Mouse (Mus musculus): ENCODE results near the gene Aunip. TPM values are rescaled to one million over a fixed set of nuclear protein-coding genes. Genes with fewer than 3 reads are reported as not detected.

The Aunip gene
- 0.49 and 0.51 TPM in 2 replicates for polyA plus RNA-seq (2012; rRNA removed)

DNA sequence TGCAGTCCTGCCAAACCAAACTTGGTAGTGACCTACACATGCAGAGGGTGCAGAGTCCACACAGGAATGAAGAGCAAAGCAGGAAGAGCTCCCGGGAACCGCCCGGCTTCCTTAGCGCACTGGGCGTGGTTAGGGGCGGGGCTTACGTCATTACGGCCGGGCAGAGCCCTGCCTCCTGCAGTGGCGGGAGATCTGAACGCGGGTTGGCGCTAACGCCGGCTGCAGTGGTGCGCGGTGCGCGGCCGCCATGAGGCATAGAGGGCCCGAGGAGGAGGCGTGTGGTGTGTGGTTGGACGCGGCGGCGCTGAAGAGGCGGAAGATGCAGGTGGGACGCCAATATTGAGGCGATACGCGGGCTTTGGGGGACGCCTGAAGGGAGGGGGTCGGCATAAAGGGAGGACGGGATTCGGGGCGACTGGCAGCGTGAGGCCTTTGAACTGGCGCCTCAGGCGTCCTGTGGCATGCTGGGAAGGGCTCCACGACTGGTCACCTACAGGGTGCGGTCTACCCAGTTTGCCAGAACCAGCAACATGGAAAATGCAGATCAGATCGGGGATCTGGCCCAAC lies at the start of gene Aunip:
TSS of gene Aunip (plus strand) at position 155 of the 567 bp plus-strand sequence.

DNA sequence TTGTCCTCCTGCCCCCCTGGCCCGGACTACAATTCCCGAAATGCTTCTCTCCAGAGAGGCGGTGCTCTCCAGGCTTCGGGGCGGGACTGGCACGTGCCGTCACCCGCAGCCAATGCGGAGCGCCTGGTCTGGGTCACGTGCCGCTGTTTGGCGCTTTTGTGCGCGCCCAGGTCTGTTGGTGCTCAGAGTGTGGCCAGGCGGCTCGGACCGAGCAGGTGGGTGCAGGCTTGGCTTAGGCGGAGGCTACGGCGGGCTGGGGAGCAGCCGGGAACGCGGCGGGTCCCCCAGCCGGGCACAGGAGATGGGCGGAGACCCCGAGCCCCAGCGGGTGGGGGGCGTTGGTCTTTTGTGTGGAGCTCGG lies 42.6 kb upstream of the Aunip start, which contains the start of gene Stmn1:
TSS of gene Stmn1 (plus strand) at position 106 of the 361 bp plus-strand sequence.

DNA sequence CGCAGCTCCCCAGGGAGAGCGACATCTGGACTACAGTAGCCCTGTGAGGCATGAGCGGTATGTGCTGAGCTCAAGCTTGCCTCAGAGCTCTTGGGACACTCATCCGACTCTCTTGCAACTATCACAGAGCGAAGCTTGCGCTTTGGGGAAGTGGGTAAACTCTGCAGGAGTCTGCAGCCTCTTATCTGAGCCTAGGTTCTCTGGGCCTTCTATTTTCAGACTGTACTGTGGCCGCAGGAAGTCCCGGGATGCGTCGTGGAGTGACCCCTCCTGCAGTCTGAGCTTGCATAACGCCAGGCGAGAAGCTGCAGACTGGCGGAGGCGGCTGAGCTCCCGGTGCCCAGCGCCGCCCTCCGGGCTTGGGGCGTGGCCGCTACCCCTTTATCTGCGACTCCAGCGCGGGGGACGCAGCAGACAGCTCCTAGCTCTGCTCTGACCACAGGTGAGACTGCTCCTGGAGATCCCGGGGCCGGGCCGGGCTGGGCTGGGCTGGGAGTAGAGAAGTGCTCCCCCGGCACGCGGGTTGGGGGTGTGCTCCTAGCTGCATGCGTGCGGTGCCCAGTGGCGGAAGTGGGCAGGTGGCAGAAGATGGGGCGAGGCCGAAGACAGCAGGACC lies 14.1 kb upstream of the Aunip start, which contains the start of gene Paqr7:
TSS of gene Paqr7 (plus strand) at position 103 of the 616 bp plus-strand sequence.

DNA sequence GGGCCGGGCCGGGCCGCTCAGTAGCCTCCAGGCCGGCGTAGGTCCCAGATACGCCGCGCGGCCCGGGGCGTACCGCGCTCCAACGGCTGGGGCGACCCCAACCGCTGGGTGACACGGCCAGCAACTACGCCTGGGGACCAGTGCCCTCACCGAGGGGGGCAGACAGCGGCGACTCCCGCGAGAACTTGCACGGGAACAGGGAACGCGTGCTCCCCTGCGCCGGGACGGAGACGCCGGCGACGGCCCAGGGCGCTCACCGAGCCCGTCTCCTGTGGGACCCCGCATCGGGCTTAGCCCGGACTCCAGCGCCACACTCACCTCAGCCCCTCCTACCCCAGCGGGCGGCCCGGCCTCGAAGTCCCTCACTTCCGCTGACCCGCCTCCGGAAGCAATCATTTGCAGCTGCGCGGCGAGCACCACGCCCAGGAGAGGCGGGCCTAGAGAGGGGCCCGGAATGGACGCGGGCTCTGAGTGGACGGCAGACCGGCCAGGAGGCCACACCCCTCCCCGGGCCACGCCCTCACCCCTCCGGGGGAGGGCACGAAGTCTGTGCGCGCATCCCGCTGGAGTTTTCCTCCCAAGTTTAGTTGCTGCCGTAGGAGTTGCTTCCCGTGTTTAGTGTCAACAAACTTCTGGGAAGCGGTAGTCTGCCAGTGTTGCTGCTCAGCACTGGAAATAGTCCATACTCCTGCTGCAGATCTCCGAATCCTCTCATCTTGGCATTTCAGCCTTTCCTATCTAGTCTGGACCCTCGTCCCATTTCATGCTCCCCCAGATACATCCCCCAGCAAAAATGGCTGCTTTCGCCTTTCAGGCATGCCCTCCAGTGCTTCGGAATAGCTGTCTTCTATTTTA lies 24.4 kb downstream of the Aunip start, which contains the start of gene Mtfr1l:
TSS of gene Mtfr1l (minus strand) at position 456 of the 855 bp plus-strand sequence.

DNA sequence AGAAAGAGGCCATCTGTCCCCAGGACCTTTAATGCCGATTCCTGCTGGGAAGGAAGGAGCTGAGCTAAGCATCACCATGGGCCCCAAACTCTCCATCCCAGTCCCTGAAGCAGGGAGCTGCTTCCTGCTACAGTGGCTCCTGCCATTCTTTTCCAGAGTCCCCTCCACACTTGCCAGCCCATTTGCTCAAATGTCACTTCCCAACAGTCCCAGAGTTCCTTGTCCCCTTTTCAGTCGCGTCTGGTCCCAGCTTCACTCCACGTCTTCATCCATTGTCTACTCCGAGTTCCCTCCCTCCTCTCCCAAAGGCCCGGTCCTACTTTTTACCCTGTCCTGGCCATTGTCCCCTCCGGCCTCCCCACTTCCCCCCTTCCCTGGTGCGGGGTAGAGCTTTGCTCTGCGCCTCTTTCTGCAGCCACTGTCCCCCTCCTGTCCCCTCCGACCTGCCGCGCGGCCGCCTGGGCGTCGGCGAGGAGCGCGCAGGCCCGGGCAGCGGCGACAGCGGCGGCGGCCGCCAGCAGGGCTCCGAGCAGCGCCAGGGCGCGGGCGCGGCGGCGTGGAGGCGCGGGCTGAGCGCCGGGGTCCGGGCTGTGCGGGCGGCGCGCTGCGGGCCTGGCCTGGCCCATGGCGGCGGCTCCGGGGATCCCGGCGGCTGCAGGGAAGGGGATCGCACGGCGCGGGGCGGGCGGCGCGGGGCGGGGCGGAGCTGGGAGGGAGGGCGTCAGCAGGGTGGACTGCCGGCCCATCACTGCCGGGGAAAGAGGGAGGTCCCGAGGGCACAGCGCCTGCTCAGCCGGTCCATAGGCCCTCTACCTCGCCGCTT lies 40.9 kb downstream of the Aunip start, which contains the start of gene Selenon:
TSS of gene Selenon (minus strand) at position 673 of the 823 bp plus-strand sequence.

Other genes starting within 250 kb of the Aunip start
- 2.1 and 3.5 TPM in 2 replicates for gene Pdik1l, start 223.1 kb upstream of the Aunip start, polyA plus RNA-seq (2012; rRNA removed)
- not detected in 2 replicates for gene Trim63, start 195.9 kb upstream of the Aunip start, polyA plus RNA-seq (2012; rRNA removed)
- gene Slc30a2, start 167.8 kb upstream of the Aunip start, polyA plus RNA-seq (2012; rRNA removed), result 0.24 and 0.33 TPM in 2 replicates
- gene Extl1, start 127.1 kb upstream of the Aunip start, polyA plus RNA-seq (2012; rRNA removed), result 0.56 and 2.1 TPM in 2 replicates
- gene Pafah2, start 114.7 kb upstream of the Aunip start, polyA plus RNA-seq (2012; rRNA removed), result 46.8 and 53.2 TPM in 2 replicates
- gene Stmn1, start 42.7 kb upstream of the Aunip start, polyA plus RNA-seq (2012; rRNA removed), result 11.4 and 14.9 TPM in 2 replicates
- 18.1 and 20.5 TPM in 2 replicates for gene Paqr7, start 14.3 kb upstream of the Aunip start, polyA plus RNA-seq (2012; rRNA removed)
- gene Mtfr1l, start 24.4 kb downstream of the Aunip start, polyA plus RNA-seq (2012; rRNA removed), result 58.4 and 63.6 TPM in 2 replicates
- gene Selenon, start 41.2 kb downstream of the Aunip start, polyA plus RNA-seq (2012; rRNA removed), result 11.3 and 12.4 TPM in 2 replicates
- 4.9 and 5.4 TPM in 2 replicates for gene Man1c1, start 193.3 kb downstream of the Aunip start, polyA plus RNA-seq (2012; rRNA removed)

Data from colon, adult 2 months (tissue).